Comparison of ENCODE assay signal across 28 mouse cellular contexts in the genomic region with DNA sequence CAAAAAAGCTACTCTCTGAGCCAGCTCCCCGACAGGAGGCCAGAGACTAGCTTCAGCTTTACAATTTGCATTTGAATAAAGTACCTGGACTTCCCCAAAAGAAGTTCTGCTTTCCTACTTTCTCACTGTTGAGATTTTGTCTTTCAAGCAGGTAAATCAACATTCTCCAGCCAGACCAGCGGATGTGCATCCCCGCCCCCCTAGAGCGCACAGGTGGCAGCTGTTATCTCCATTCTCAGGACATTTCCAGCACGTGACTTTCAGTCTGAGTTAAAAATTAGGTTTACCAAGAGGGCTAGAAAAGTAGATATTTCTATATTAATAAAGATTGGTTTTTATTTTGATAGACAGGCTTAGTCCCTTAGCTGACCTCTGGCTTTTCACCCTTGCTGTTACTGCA. TPM values are rescaled to one million over a fixed set of nuclear protein-coding genes. Genes with fewer than 3 reads are reported as not detected.
"Had no signal": no experiment of that assay in that cellular context is flagged by ENCODE, and none has a peak within 500 bp of the region (broad histone marks: within the 10 kb centered on the region; RNA-seq: fewer than 3 reads in every experiment).

No protein-coding gene starts in this region.

RNA-seq across cellular contexts. Expression of a gene that starts 51.5 kb away (rescaled TPM):
- total RNA-seq: common myeloid progenitor, adult 5-6 weeks; forebrain, postnatal 0 days; gastrocnemius, adult 18-20 months; gastrocnemius, adult 8-10 months; gastrocnemius, postnatal 10 days; gastrocnemius, postnatal 14 days; gastrocnemius, postnatal 25 days; gastrocnemius, postnatal 36 days; gastrocnemius, postnatal 4 days; granulocyte monocyte progenitor cell, adult 5-6 weeks; heart, adult 18-20 months; heart, adult 2 months had no signal
- polyA plus RNA-seq: cortical plate, adult 2 months; embryonic facial prominence, embryonic 10.5 days; embryonic facial prominence, embryonic 11.5 days; embryonic facial prominence, embryonic 12.5 days; embryonic facial prominence, embryonic 13.5 days; embryonic facial prominence, embryonic 14.5 days; erythroblast, embryonic 14.5 days; forebrain, embryonic 10.5 days; forebrain, embryonic 11.5 days; forebrain, embryonic 12.5 days; forebrain, embryonic 13.5 days; forebrain, embryonic 14.5 days; forebrain, embryonic 15.5 days; forebrain, embryonic 16.5 days; forebrain, postnatal 0 days; frontal cortex, adult 2 months; heart, embryonic 10.5 days had no signal
